Mouse (Mus musculus) E14TG2a.4 (cell line): ENCODE results near the gene Gxylt2.

Experiments used
- CTCF ChIP-seq: conservative IDR thresholded peaks from 2 replicates; pipeline ENCODE4 v1.5.1; 2014; ENCODE audit warnings: low read length
- NANOG ChIP-seq: IDR thresholded peaks from 2 replicates; pipeline ENCODE4 v1.6.1; 2014; ENCODE audit warnings: borderline replicate concordance, low read length, mixed read lengths

DNA sequence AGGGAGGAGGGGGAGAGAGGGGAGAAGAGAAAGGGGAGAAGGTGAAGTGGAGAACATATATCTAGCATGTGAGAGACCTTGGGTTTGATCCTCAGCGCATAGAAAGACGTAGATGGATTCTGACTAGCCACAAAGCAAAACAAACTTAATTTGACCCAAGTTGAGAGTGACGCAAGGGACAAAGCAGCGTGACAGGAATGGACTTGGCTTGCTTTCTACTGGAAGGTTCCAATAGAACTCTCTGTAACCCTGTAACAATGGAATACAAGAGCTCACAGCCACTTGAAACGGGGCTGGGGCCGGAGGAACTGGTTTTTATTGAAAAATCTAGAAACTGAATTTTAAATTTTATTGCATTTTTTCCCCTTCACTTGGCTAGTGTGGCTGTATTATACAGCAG, 127.2 kb downstream of the Gxylt2 start:
- no peak for TF ChIP-seq CTCF
- no peak for TF ChIP-seq NANOG
